Mouse (Mus musculus) adipose tissue, adult 10 weeks (tissue): ENCODE data around the gene Stard9. TPM values are rescaled to one million over a fixed set of nuclear protein-coding genes. Genes with fewer than 3 reads are reported as not detected.

Experiments
- polyA plus RNA-seq: library from polyadenylated mRNA; stranded (reverse); fragments of 350-450 nt; fragmentation: Illumina TruSeq; extraction: RNeasy Lipid Tissue Mini Kit (QIAGEN cat#74804); gene quantifications from one replicate; pipeline ENCODE4 v1.2.3, GENCODE M21; 2014; ENCODE audit warnings: low read depth, low replicate concordance

Stard9 gene
- polyA plus RNA-seq = 9.2 TPM

GRCm38 (mm10) chr2:120628886-120629735 lies at the start of gene Stard9:
TSS of gene Stard9 (plus strand) at chr2:120629121.

GRCm38 (mm10) chr2:120608830-120609723 lies 19.8 kb upstream of the Stard9 start, which contains the start of the genes Haus2 and Lrrc57:
TSS of gene Haus2 (plus strand) at chr2:120609383.
TSS of gene Lrrc57 (minus strand) at chr2:120609520.

Other genes with a start within 250 kb of the Stard9 start
- gene Ganc, start 225.2 kb upstream of the Stard9 start, polyA plus RNA-seq = 24.4 TPM
- 27.8 TPM for gene Tmem87a, start 225.0 kb upstream of the Stard9 start, polyA plus RNA-seq
- gene Capn3, start 173.1 kb upstream of the Stard9 start, polyA plus RNA-seq = 12.7 TPM
- 53.7 TPM for gene Zfp106, start 65.3 kb upstream of the Stard9 start, polyA plus RNA-seq
- 35.7 TPM for gene Snap23, start 61.5 kb upstream of the Stard9 start, polyA plus RNA-seq
- 11.1 TPM for gene Haus2, start 19.7 kb upstream of the Stard9 start, polyA plus RNA-seq
- gene Lrrc57, start 19.6 kb upstream of the Stard9 start, polyA plus RNA-seq = 20.5 TPM
- 8.6 TPM for gene Cdan1, start 221.0 kb downstream of the Stard9 start, polyA plus RNA-seq
- gene Ttbk2, start 221.5 kb downstream of the Stard9 start, polyA plus RNA-seq = 6.3 TPM